Mouse (Mus musculus) MEL (cell line): ENCODE data around the gene Nectin4. TPM values are rescaled to one million over a fixed set of nuclear protein-coding genes. Genes with fewer than 3 reads are reported as not detected.

Experiments
- DNase-seq: peaks from one replicate; pipeline ENCODE4 v3.0.0; 2011; ENCODE audit warnings: low read depth, low spot score
- H3K27ac ChIP-seq: 2 replicates; pipeline ENCODE4 v1.5.1; 2012; ENCODE audit warnings: low read depth, mild to moderate bottlenecking, control low read depth, low read length, moderate library complexity; ENCODE audit not compliant: control insufficient read depth
- H3K27me3 ChIP-seq, 2 experiments: fragments of 150-350 bp in 1 of 2; sonication (generic) in 1 of 2; 2 replicates each; pipeline ENCODE4 v1.6.1; 2012; ENCODE audit warnings: low read length in 2 of 2, mild to moderate bottlenecking in 2 of 2, improper control_type of control experiment in 1 of 2, moderate library complexity in 1 of 2; ENCODE audit not compliant: insufficient read depth in 2 of 2, control insufficient read depth in 1 of 2
- H3K36me3 ChIP-seq, 2 experiments: 2 replicates each; pipeline ENCODE4 v1.6.1; 2012 to 2014; ENCODE audit warnings: low read length in 2 of 2, improper control_type of control experiment in 1 of 2, inconsistent platforms in 1 of 2, mild to moderate bottlenecking in 1 of 2; ENCODE audit not compliant: insufficient read depth in 2 of 2, control insufficient read depth in 1 of 2
- H3K4me1 ChIP-seq, 2 experiments: fragments of 150-350 bp in 1 of 2; sonication (generic) in 1 of 2; 2 replicates each; pipeline ENCODE4 v1.6.1; 2012; ENCODE audit warnings: low read length in 2 of 2, improper control_type of control experiment in 1 of 2, mild to moderate bottlenecking in 1 of 2; ENCODE audit not compliant: insufficient read depth in 2 of 2, control insufficient read depth in 1 of 2
- H3K4me3 ChIP-seq, 2 experiments: fragments of 150-350 bp in 1 of 2; sonication (generic) in 1 of 2; 2 replicates each; pipeline ENCODE4 v1.5.1; 2012; ENCODE audit warnings: low read depth in 2 of 2, low read length in 2 of 2, mild to moderate bottlenecking in 2 of 2, moderate library complexity in 2 of 2, control low read depth in 1 of 2, improper control_type of control experiment in 1 of 2; ENCODE audit not compliant: control insufficient read depth in 1 of 2, insufficient read depth in 1 of 2
- H3K79me2 ChIP-seq: 2 replicates; pipeline ENCODE4 v1.6.1; 2012; ENCODE audit warnings: mild to moderate bottlenecking, low read length, moderate library complexity; ENCODE audit not compliant: control insufficient read depth, poor library complexity, insufficient read depth
- H3K9ac ChIP-seq: 2 replicates; pipeline ENCODE4 v1.6.1; 2012; ENCODE audit warnings: low read depth, mild to moderate bottlenecking, control low read depth, low read length, moderate library complexity; ENCODE audit not compliant: control insufficient read depth, poor library complexity, severe bottlenecking
- H3K9me3 ChIP-seq: fragments of 150-350 bp; sonication (generic); replicated peaks from 2 replicates; pipeline ENCODE4 v1.6.1; 2012; ENCODE audit warnings: mild to moderate bottlenecking, low read length, improper control_type of control experiment, moderate library complexity; ENCODE audit not compliant: insufficient read depth
- BHLHE40 ChIP-seq: IDR thresholded peaks from 2 replicates; pipeline ENCODE4 v1.6.1; 2012; ENCODE audit warnings: low read depth, mild to moderate bottlenecking, inconsistent platforms, low read length, improper control_type of control experiment, borderline replicate concordance
- CHD2 ChIP-seq: IDR thresholded peaks from 2 replicates; pipeline ENCODE4 v1.6.1; 2011; ENCODE audit warnings: low read length, improper control_type of control experiment
- CTCF ChIP-seq, 3 experiments: IDR thresholded peaks in 2 of 3; conservative IDR thresholded peaks in 1 of 3; 2 replicates each; pipeline ENCODE4 v1.5.1; 2011 to 2012; ENCODE audit warnings: low read length in 3 of 3, low read depth in 2 of 3, mild to moderate bottlenecking in 2 of 3, improper control_type of control experiment in 1 of 3, inconsistent platforms in 1 of 3, mixed read lengths in 1 of 3, moderate library complexity in 1 of 3; ENCODE audit not compliant: control insufficient read depth in 1 of 3, insufficient read depth in 1 of 3, poor library complexity in 1 of 3, severe bottlenecking in 1 of 3
- ELF1 ChIP-seq: IDR thresholded peaks from 2 replicates; pipeline ENCODE4 v1.6.1; 2014; ENCODE audit warnings: low read depth, mild to moderate bottlenecking, inconsistent platforms, low read length, improper control_type of control experiment, moderate library complexity
- EP300 ChIP-seq, 2 experiments: IDR thresholded peaks; 2 replicates each; pipeline ENCODE4 v1.6.1; 2011; ENCODE audit warnings: improper control_type of control experiment in 2 of 2, low read length in 2 of 2, low read depth in 1 of 2, mild to moderate bottlenecking in 1 of 2
- GABPA ChIP-seq: IDR thresholded peaks from 2 replicates; pipeline ENCODE4 v1.6.1; 2012; ENCODE audit warnings: low read depth, mild to moderate bottlenecking, inconsistent platforms, low read length, improper control_type of control experiment, moderate library complexity
- HCFC1 ChIP-seq: IDR thresholded peaks from 2 replicates; pipeline ENCODE4 v1.6.1; 2012; ENCODE audit warnings: low read depth, mild to moderate bottlenecking, inconsistent platforms, low read length, improper control_type of control experiment, moderate library complexity
- JUND ChIP-seq: IDR thresholded peaks from 2 replicates; pipeline ENCODE4 v1.6.1; 2011; ENCODE audit warnings: low read depth, mild to moderate bottlenecking, improper control_type of control experiment, low read length
- MAFK ChIP-seq: IDR thresholded peaks from 2 replicates; pipeline ENCODE4 v1.6.1; 2011; ENCODE audit warnings: low read depth, mild to moderate bottlenecking, low read length, improper control_type of control experiment, borderline replicate concordance
- MAX ChIP-seq: IDR thresholded peaks from 2 replicates; pipeline ENCODE4 v1.6.1; 2011; ENCODE audit warnings: low read length, improper control_type of control experiment
- MYB ChIP-seq: IDR thresholded peaks from 2 replicates; pipeline ENCODE4 v1.6.1; 2011; ENCODE audit warnings: mild to moderate bottlenecking, low read depth, low read length, improper control_type of control experiment
- MYC ChIP-seq: IDR thresholded peaks from 2 replicates; pipeline ENCODE4 v1.6.1; 2011; ENCODE audit warnings: low read depth, mild to moderate bottlenecking, low read length, improper control_type of control experiment, moderate library complexity
- NELFE ChIP-seq: IDR thresholded peaks from 2 replicates; pipeline ENCODE4 v1.6.1; 2011; ENCODE audit warnings: low read depth, low read length, improper control_type of control experiment
- NRF1 ChIP-seq: IDR thresholded peaks from 2 replicates; pipeline ENCODE4 v1.6.1; 2014; ENCODE audit warnings: low read depth, mild to moderate bottlenecking, inconsistent platforms, low read length, improper control_type of control experiment, moderate library complexity; ENCODE audit not compliant: poor library complexity, insufficient read depth, severe bottlenecking
- RCOR1 ChIP-seq: IDR thresholded peaks from 2 replicates; pipeline ENCODE4 v1.6.1; 2012; ENCODE audit warnings: low read depth, mild to moderate bottlenecking, inconsistent platforms, low read length, improper control_type of control experiment
- SIN3A ChIP-seq: IDR thresholded peaks from 2 replicates; pipeline ENCODE4 v1.6.1; 2012; ENCODE audit warnings: low read length, improper control_type of control experiment, inconsistent platforms
- SMC3 ChIP-seq: IDR thresholded peaks from 2 replicates; pipeline ENCODE4 v1.6.1; 2011; ENCODE audit warnings: low read depth, low read length, improper control_type of control experiment
- ZC3H11A ChIP-seq: IDR thresholded peaks from 2 replicates; pipeline ENCODE4 v1.6.1; 2012; ENCODE audit warnings: low read depth, mild to moderate bottlenecking, inconsistent platforms, low read length, improper control_type of control experiment
- ZKSCAN1 ChIP-seq: IDR thresholded peaks from 2 replicates; pipeline ENCODE4 v1.6.1; 2012; ENCODE audit warnings: low read depth, mild to moderate bottlenecking, inconsistent platforms, low read length, improper control_type of control experiment, moderate library complexity
- ZMIZ1 ChIP-seq: IDR thresholded peaks from 2 replicates; pipeline ENCODE4 v1.6.1; 2012; ENCODE audit warnings: low read depth, mild to moderate bottlenecking, inconsistent platforms, low read length, improper control_type of control experiment, moderate library complexity
- ZNF384 ChIP-seq: IDR thresholded peaks from 2 replicates; pipeline ENCODE4 v1.6.1; 2012; ENCODE audit warnings: low read depth, mild to moderate bottlenecking, inconsistent platforms, low read length, improper control_type of control experiment
- polyA plus RNA-seq, 2 experiments: library from polyadenylated mRNA; stranded (reverse) in 1 of 2; unstranded in 1 of 2; fragments of >175 nt in 1 of 2; fragments of >200 nt in 1 of 2; gene quantifications; 2 replicates each; pipeline versions ENCODE4 v1.2.1 to v1.2.4; 2012; ENCODE audit warnings: low replicate concordance in 2 of 2, low read depth in 1 of 2; ENCODE audit not compliant: insufficient read length in 2 of 2, insufficient read depth in 1 of 2, missing spikeins in 1 of 2
- total RNA-seq: library from RNA; depleted of rRNA; stranded (reverse); fragments of 300-350 nt; gene quantifications from 2 replicates; pipeline ENCODE4 v1.2.3, GENCODE M21; 2012

Gene Nectin4
- total and polyA plus RNA-seq, 3 experiments: 0.04 to 0.15 TPM; not detected in 1

DNA sequence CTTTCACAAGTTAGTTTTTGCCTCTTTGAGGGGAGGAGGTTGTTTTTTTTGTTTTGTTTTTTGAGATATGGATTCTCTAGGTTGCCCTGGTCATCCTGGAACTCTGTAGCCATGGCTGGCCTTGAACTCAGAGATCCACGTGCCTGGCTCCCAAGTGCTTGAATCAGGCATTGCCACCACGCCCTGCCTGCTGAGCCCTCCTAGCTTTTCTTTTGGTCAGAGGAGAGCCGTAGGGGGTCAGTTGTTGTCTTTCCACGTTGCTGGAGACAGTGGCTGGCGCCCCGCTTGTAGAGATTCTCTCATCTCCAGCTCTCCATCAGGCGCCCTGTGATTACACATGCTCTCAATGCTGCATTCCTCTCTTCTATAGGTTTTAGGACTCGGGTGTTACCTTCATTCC is 43.7 kb downstream of the Nectin4 start:
- H3K4me3 ChIP-seq: no peak overlapping the region
- H3K79me2 ChIP-seq: peaks cover 30% of the 10 kb centered on the region
- no peaks in the 10 kb centered on the region for H3K27me3 ChIP-seq
- TF ChIP-seq MAFK (no peak), ZC3H11A (no peak), MAX (no peak), CHD2 (no peak), BHLHE40 (no peak), ZNF384 (no peak), NRF1 (no peak), CTCF (IDR thresholded peaks at IDR 0.05 in 2 of 3, conservative IDR thresholded peaks at IDR 0.05 in 1 of 3; ENCODE audit: control insufficient read depth in 1 of 3, insufficient read depth in 1 of 3, low read depth in 2 of 3, low read length in 3 of 3, poor library complexity in 1 of 3, severe bottlenecking in 1 of 3) (no peak), RCOR1 (no peak), SIN3A (no peak), ZMIZ1 (no peak), SMC3 (no peak), ELF1 (no peak), NELFE (no peak), JUND (no peak)
- H3K9ac ChIP-seq: no peak overlapping the region
- no peak overlapping the region for H3K27ac ChIP-seq
- no peak for DNase-seq
- 0 out of 4 replicates have a peak, but pooled peaks cover 0 to 6% of the 10 kb centered on the region in 2 experiments for H3K4me1 ChIP-seq
- peaks cover 1 to 12% of the 10 kb centered on the region in 2 experiments; a peak in 3 of 4 replicates for H3K36me3 ChIP-seq
- H3K9me3 ChIP-seq: no peaks in the 10 kb centered on the region

DNA sequence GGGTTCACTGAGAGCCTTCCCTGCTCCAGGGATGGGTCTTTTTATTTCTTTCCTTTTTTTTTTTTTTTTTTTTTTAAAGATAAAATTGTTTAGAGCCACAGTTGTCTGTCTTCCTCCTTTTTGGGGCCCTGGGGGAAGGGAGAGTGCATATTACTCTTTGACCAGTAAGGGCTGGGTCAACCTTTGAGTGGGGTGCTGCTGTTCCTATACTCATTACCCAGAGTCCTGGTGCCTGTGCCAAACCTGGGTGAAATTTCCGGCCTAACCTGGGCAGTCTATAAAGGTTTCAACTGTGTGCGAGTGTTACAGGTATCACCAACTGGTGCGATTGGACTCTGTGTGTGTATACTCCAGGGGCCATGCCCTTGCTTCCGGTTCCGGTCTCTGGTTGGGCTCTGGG is 48.8 kb downstream of the Nectin4 start, which contains the start of gene Tstd1:
Tstd1 (plus strand) TSS at position 213 of the 400 bp plus-strand sequence.
- Histone ChIP-seq H3K9me3 (no peaks in the 10 kb centered on the region), H3K4me1 (peaks cover 0 to 6% of the 10 kb centered on the region in 2 experiments; a peak in 1 of 4 replicates), H3K27me3 (no peaks in the 10 kb centered on the region), H3K4me3 (no peak within 1 kb of the TSS), H3K27ac (no peak within 1 kb of the TSS), H3K9ac (no peak within 1 kb of the TSS), H3K36me3 (peaks cover 1 to 12% of the 10 kb centered on the region in 2 experiments; a peak in 3 of 4 replicates), H3K79me2 (peaks cover 7% of the 10 kb centered on the region)
- no peak for DNase-seq
- TF ChIP-seq HCFC1 (no peak), MYB (no peak), CHD2 (no peak), MYC (no peak), ZKSCAN1 (no peak), ZNF384 (peak; percentile 58; the same call in 1 of the 2 replicates), EP300 (IDR thresholded peaks at IDR 0.05; ENCODE audit: low read depth in 1 of 2, low read length in 2 of 2) (no peak), MAX (no peak), GABPA (no peak)
